Mouse (Mus musculus): ENCODE results near the gene Arhgap45.
"Not testable (repeated sequence)": the region's sequence is repeated elsewhere in the genome, so short reads cannot be mapped to it uniquely, and the experiment has no call there.

The Arhgap45 gene

DNA sequence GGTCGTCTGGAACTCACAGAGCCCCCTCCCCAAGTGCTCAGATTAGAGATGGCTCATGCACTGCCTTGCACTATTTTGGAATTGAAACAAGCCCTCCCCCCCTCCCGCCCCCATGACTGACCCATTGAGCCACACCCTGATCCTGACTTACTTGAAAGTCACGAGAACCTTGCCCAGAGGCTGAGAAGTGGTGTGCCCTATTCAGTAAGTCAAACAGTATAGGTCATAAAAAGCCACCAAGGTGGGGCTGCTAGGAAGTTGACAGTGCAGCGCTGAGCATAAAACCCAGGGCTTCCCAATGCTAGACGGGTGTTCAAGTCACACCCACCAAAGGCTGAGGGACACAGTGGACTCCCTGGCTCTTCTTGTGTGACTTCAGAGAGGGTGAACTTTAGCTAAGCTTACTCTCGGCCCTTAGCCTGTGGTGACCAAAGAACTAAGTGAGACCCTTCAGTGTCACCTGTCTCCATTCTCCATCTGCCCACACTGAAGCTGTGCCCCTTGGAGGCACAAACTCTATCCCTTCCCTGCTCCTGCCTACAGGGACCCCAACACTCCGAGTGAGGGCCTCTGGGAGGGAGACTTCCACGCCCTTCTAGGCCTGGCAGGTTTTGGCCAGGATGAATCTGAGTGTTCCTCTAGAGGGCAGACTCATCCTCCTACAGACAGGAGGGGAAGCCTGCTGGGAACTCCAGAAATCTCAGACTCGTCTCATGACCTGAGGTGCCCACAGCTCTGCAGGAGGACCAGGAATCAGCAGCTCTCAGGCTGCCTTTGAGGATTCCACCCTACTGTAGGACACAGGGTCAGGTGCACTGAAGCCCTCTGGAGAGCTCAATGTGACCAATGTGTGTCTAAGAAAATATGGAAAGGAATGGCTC lies 17.3 kb downstream of the Arhgap45 start:
- DNase-seq (ENCODE audit: low spot score in 2 of 2) = no peak

GRCm38 (mm10) chr10:80035148-80035547 lies 18.7 kb downstream of the Arhgap45 start:
- DNase-seq (ENCODE audit: low spot score in 2 of 2) = no peak

DNA sequence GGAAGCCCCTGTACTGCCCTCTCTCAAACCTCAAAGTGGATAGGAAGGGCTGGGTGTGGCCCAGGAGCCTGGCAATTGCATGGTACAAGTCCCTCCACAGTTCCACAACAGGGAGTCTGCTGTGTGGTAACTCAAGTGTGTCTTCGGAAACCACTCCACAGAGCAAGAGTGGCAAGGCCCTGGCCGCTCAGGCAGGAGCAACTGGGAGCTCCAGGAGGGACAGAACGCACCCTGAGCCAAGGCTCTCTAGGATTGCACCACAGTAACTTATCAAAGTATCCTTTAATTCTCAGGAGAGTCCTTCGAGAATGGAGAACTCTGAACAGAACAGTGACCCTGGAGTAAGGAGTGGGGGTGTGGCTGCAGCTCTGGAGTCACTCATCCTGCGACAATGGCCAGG lies 19.2 kb downstream of the Arhgap45 start:
- no peak for DNase-seq (ENCODE audit: low spot score in 2 of 2)

DNA sequence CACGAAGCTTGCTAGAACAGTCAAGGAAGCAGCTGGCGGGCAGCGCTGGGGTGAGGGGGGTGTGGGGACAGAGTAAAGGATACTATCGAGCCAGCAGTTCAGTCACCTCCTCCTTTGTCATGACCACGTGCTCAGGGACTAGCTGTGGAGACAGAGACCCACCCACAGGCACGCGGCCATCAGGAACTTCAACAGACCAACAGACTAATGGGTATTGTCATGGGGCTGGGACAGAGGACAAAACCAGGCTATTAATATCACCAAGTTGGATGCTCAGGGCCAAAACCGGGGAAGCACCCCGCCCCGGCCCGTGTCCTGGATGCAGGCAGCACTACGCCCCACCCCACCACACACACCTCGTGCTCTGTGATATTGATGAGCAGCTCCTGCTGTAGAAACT lies 20.4 kb downstream of the Arhgap45 start:
- no peak for DNase-seq (ENCODE audit: low spot score in 2 of 2)

GRCm38 (mm10) chr10:80039559-80039979 lies 23.1 kb downstream of the Arhgap45 start, which contains the start of gene Polr2e:
TSS of gene Polr2e (minus strand) at chr10:80039795.
- DNase-seq (ENCODE audit: low spot score in 2 of 2) = peak; percentile 92 to 94

DNA sequence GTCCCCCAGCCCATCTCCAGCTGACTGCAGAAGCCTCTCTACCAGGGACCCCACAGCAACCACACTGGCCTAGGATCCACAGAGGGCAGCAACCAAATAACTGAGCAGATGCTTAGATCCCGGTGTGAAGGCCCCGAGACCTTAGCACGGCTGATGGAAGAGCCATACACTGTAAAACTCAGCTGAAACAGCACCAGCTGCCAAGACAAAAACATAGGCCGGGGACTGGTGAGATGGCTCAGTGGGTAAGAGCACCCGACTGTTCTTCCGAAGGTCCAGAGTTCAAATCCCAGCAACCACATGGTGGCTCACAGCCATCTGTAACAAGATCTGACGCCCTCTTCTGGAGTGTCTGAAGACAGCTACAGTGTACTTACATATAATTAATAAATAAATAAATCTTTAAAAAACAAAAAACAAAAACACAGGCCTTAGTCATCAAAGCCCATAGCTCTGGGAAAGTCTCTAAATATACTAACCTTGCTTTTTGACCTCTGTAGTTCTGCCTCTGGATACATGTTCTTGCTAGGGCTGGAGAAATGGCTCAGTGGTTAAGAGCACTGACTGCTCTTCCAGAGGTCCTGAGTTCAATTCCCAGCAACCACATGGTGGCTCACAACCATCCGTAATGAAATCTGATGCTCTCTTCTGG lies 25.1 kb downstream of the Arhgap45 start:
- not testable (repeated sequence) for DNase-seq (ENCODE audit: low spot score in 2 of 2)

GRCm38 (mm10) chr10:80044087-80044486 lies 27.6 kb downstream of the Arhgap45 start:
- no peak for DNase-seq (ENCODE audit: low spot score in 2 of 2)

GRCm38 (mm10) chr10:80045364-80045763 lies 28.9 kb downstream of the Arhgap45 start:
- not testable (repeated sequence) for DNase-seq (ENCODE audit: low spot score in 2 of 2)

- no peak for DNase-seq (ENCODE audit: low spot score in 2 of 2)
Measured at GRCm38 (mm10) chr10:80045766-80046165, 29.3 kb downstream of the Arhgap45 start.

DNA sequence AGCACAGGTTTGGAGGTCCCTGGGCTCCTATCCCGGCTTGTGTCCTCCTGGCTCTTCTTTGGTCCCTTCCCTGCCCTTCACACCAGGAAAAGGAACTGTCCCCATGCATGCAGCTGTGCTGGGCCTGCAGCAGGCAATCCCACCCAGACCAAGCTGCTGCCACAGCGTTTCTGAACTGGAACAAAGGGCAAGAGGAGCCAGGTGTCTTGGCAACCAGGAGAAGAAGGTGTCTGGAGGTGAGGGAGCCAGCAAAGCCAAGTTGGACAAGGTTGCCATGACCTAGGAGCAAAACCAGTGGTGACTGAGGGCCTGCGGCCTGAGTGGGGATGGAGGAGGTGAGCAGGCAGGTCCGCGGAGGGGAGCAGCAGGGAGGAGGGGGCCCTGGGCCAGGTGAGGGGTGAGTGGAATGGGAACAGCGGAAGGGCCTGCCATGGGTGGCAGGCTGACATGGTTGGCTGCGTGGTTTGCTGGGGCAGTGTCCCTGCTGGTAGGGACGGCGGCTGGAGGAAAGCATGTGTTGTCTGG lies 30.6 kb downstream of the Arhgap45 start, which contains the start of gene Gpx4:
Gpx4 (plus strand) TSS at position 126 of the 525 bp plus-strand sequence.
- no peak for DNase-seq (ENCODE audit: low spot score in 2 of 2)

- DNase-seq (ENCODE audit: low spot score in 2 of 2) = no peak
Measured at GRCm38 (mm10) chr10:80048396-80048795, 31.9 kb downstream of the Arhgap45 start.

DNA sequence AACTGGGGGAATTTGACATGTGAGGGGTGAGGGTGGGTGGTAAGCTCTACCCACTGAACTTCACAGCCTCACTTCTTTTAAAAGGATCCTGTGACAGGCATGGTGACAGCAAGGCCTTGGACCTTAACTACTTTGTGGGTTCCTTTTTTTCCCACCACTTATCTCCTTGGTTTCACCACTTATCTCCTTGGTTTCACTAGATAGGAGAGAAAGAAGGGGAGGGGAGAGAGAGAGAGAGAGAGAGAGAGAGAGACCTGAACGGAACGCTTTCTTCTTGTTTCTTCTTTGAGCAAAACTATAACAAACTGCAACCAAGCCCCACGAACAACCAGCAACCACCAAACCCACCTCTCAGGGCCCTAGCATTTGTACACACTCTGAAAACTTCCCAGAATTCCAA lies 32.4 kb downstream of the Arhgap45 start:
- no peak for DNase-seq (ENCODE audit: low spot score in 2 of 2)

DNA sequence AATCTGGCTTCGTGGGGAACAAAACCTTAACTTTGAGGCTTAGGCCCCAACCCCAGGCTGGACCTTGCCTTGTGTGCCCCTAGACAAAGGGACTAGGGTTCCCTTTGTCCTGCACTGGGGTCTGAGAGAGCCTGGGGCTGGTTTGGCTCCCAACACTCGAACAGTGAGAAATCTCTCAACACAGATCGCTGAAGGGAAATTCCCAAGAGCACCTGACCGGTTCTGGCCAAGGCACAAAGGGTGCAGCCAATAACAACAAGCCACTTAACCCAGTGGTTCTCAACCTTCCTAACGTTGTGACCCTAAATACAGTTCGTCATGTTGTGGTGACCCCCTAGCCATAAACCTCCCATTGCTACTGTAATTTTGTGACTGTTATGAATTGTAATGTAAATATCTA lies 33.8 kb downstream of the Arhgap45 start:
- DNase-seq (ENCODE audit: low spot score in 2 of 2) = no peak

GRCm38 (mm10) chr10:80050885-80051617 lies 34.6 kb downstream of the Arhgap45 start:
- DNase-seq (ENCODE audit: low spot score in 2 of 2) = no peak

- DNase-seq (ENCODE audit: low spot score in 2 of 2) = no peak
Measured at GRCm38 (mm10) chr10:80051618-80052373, 35.3 kb downstream of the Arhgap45 start.

DNA sequence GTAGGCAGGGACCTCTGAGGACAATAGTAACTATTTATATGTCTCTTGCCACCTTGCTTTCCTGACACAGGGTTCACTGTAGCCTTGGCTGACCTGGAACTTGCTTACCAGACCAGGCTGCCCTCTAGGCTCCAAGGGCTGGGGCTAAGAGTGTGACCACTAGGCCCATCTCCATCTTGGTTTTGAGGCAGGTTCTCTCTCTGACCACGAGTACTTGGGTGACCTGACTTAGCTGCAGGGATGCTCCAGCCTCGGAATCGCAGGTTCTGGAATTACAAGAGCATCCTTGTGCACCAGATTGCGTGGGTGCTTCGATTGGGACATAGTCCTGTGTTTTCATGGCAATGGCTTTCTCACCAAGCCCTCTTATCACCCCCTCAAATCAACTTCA lies 35.9 kb downstream of the Arhgap45 start:
- no peak for DNase-seq (ENCODE audit: low spot score in 2 of 2)

DNA sequence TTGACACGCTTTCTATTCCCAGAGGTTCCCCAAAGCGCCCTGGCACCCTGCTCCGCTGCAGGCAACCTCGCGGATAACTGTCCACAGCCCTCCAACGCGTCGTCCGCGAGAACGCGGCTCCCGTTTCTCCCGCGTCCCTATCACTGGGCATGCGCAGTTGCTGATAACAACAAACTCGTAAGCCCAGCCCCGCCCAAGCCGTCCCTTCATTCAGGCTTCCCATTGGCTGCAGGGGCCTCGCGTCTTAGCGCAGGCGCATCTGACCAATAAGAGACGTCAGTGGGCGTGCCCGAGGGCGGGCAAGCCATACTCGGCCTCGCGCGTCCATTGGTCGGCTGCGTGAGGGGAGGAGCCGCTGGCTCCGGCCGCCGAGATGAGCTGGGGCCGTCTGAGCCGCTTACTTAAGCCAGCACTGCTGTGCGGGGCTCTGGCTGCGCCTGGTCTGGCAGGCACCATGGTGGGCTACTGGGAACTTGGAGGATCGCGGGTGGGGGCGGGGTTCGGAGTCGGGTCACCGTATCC lies 36.9 kb downstream of the Arhgap45 start:
- DNase-seq (ENCODE audit: low spot score in 2 of 2) = peak; percentile 96 to 98

- no peak for DNase-seq (ENCODE audit: low spot score in 2 of 2)
Measured at GRCm38 (mm10) chr10:80053831-80054815, 37.7 kb downstream of the Arhgap45 start.

DNA sequence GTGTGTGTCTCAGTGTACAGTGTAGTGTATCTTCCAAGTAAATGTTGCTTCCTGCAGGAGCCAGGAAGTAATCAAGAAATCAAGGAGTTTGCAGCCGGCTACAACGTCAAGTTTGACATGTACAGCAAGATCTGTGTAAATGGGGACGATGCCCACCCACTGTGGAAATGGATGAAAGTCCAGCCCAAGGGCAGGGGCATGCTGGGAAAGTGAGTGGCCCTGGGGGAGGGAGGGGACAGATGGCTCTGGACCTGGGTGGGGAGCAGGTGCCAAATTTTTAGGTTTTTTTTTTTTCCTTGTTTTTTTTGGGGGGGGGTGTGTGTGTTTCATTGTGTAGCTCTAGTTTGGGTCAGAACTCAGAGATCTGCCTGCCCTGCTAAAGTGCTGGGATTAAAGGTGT lies 38.5 kb downstream of the Arhgap45 start:
- not testable (repeated sequence) for DNase-seq (ENCODE audit: low spot score in 2 of 2)

GRCm38 (mm10) chr10:80055364-80055763 lies 38.9 kb downstream of the Arhgap45 start:
- no peak for DNase-seq (ENCODE audit: low spot score in 2 of 2)
